Mouse (Mus musculus): ENCODE data around the gene Rslcan18. TPM values are rescaled to one million over a fixed set of nuclear protein-coding genes. Genes with fewer than 3 reads are reported as not detected.
A peak's percentile ranks its signal among the peaks of the same experiment; 100 is the strongest.

Gene Rslcan18
- polyA plus RNA-seq, 1 experiment from 2014 or later, result 0.46 TPM

DNA sequence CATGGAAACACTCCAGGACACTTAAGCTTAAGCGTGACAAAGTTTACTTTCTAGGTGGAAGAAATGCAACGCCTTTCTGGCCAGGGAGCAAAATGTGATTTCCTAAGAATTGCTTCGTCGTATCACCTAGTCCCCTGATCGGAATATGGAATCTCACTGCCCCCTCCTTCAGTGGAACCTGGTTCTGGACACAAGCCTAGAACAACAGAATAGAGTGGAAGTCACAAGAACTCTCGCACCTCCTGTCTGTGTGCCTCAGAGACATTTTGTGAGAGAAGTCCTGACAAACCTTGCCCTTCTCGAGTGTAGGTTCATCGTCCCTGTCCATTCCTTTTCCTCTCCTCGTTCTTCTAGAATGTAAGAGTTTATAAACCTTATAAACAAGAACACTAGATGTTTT lies 8.4 kb downstream of the Rslcan18 start:
- H3K27ac ChIP-seq (ENCODE audit: low read length), result peak overlapping the region; percentile 91
- H3K4me3 ChIP-seq (ENCODE audit: low read length), result peak overlapping the region; percentile 66
- WGBS, result 40% methylated on average over 9 of the region's 9 CpGs
- peaks cover 10% of the 10 kb centered on the region for H3K36me3 ChIP-seq (ENCODE audit: control insufficient read depth, insufficient read depth, low read length)
- H3K9me3 ChIP-seq (ENCODE audit: control insufficient read depth, low read length), result peaks cover 2% of the 10 kb centered on the region; the same call in 1 of the 2 replicates
- H3K9ac ChIP-seq (ENCODE audit: low read length), result peak overlapping the region; percentile 78
- H3K4me2 ChIP-seq (ENCODE audit: low read depth, low read length), result peak overlapping the region; percentile 63
- peaks cover 5% of the 10 kb centered on the region for H3K4me1 ChIP-seq (replicated peaks; ENCODE audit: control insufficient read depth, insufficient read depth, low read length)
- no peak for ATAC-seq (ENCODE audit: low read depth)
- no peaks in the 10 kb centered on the region for H3K27me3 ChIP-seq (ENCODE audit: control insufficient read depth, insufficient read depth, low read depth, low read length)

DNA sequence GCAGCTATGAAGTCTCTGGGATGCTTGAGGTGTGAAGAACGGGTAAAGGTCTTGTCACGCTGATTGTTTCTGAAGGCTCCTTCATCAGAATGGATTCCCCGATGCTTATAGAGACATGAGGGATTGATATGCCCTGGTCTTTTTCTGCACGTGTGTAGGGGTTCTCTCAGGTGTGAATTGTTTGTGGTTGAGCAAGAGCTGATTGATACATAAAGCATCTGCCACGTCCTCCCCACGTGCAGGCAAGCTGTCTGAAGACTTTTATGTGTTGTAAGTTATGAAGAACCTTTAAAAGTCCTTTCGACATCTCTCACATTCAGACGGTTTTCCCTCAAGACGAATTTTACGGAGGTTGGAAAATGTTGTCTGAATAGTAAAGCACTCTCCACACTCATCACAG lies 18.2 kb downstream of the Rslcan18 start, which contains the start of gene Zfp708:
Gene Zfp708 (minus strand): TSS at position 101 of the 400 bp plus-strand sequence.
- ATAC-seq (ENCODE audit: low read depth), result no peak
- 85% methylated on average over 10 of the region's 10 CpGs for WGBS

DNA sequence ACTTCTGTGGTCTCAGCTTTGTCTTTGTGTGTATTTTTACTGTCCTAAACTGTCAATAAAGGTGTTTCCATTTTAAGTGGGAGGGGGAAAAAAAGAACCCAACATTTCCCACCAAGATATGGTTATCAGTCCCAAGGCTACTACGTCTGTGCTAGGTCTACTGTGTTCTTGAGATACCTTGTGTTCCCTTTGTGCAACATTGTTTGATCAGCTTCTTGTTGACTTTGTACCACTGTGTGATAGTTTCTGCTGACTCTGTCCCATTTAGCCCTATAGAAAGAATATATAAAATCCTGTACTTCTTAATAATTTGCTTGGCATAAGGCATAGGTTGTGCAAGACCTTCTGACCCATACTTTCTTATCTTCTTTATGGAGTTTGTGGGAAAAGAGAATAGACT lies 25.9 kb downstream of the Rslcan18 start:
- no peaks in the 10 kb centered on the region for H3K4me1 ChIP-seq (replicated peaks; ENCODE audit: control insufficient read depth, insufficient read depth, low read length)
- no peak overlapping the region for H3K4me3 ChIP-seq (ENCODE audit: low read length)
- WGBS, result 71% methylated on average over 1 of the region's 1 CpGs
- H3K4me2 ChIP-seq (ENCODE audit: low read depth, low read length), result no peak overlapping the region
- no peaks in the 10 kb centered on the region for H3K27me3 ChIP-seq (ENCODE audit: control insufficient read depth, insufficient read depth, low read depth, low read length)
- H3K36me3 ChIP-seq (ENCODE audit: control insufficient read depth, insufficient read depth, low read length), result 0 out of 2 replicates have a peak, but pooled peaks cover 2% of the 10 kb centered on the region
- no peak overlapping the region for H3K9ac ChIP-seq (ENCODE audit: low read length)
- no peak for ATAC-seq (ENCODE audit: low read depth)
- no peak overlapping the region for H3K27ac ChIP-seq (ENCODE audit: low read length)
- no peaks in the 10 kb centered on the region for H3K9me3 ChIP-seq (ENCODE audit: control insufficient read depth, low read length)

More for the DNA sequence above, 18.2 kb downstream of the Rslcan18 start, which contains the start of gene Zfp708:
- H3K9me3 ChIP-seq (ENCODE audit: control insufficient read depth, low read length), result no peaks in the 10 kb centered on the region
- no peak within 1 kb of the TSS for H3K4me2 ChIP-seq (ENCODE audit: low read depth, low read length)
- no peak within 1 kb of the TSS for H3K9ac ChIP-seq (ENCODE audit: low read length)
- no peak within 1 kb of the TSS for H3K27ac ChIP-seq (ENCODE audit: low read length)
- H3K4me1 ChIP-seq (replicated peaks; ENCODE audit: control insufficient read depth, insufficient read depth, low read length), result no peaks in the 10 kb centered on the region
- H3K27me3 ChIP-seq (ENCODE audit: control insufficient read depth, insufficient read depth, low read depth, low read length), result no peaks in the 10 kb centered on the region
- H3K36me3 ChIP-seq (ENCODE audit: control insufficient read depth, insufficient read depth, low read length), result peaks cover 6% of the 10 kb centered on the region; the same call in 1 of the 2 replicates
- no peak within 1 kb of the TSS for H3K4me3 ChIP-seq (ENCODE audit: low read length)

DNA sequence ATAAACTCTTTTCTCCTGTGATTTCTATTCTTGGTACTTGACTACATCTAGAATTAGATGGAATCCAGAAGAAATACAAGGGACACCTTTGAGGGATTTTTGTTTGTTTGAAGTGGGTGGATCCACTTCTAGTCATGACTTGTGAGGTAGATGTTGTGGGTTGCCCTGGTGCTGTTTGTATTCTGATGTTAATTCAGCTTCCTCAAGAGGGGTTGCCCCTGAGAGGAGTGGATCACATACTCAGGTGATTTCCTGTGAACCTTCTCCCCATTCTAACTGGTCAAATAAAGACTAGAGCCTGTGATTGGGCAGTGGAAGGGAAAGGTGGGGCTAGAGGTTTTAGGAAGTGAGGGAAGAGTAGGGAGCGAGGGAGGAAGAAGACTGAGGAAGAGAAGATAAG lies 34.1 kb downstream of the Rslcan18 start:
- no peak for ATAC-seq (ENCODE audit: low read depth)
- Histone ChIP-seq H3K4me3 (ENCODE audit: low read length) (peak overlapping the region; percentile 72; the same call in 1 of the 2 replicates), H3K36me3 (ENCODE audit: control insufficient read depth, insufficient read depth, low read length) (peaks cover 4% of the 10 kb centered on the region; the same call in 1 of the 2 replicates), H3K4me1 (replicated peaks; ENCODE audit: control insufficient read depth, insufficient read depth, low read length) (peaks cover 3% of the 10 kb centered on the region; the same call in 1 of the 2 replicates), H3K9ac (ENCODE audit: low read length) (peak overlapping the region; percentile 76), H3K27me3 (ENCODE audit: control insufficient read depth, insufficient read depth, low read depth, low read length) (no peaks in the 10 kb centered on the region), H3K27ac (ENCODE audit: low read length) (peak overlapping the region; percentile 95; the same call in 1 of the 2 replicates), H3K4me2 (ENCODE audit: low read depth, low read length) (peak overlapping the region; percentile 78), H3K9me3 (ENCODE audit: control insufficient read depth, low read length) (no peaks in the 10 kb centered on the region)
- WGBS, result 67% methylated on average over 1 of the region's 1 CpGs

DNA sequence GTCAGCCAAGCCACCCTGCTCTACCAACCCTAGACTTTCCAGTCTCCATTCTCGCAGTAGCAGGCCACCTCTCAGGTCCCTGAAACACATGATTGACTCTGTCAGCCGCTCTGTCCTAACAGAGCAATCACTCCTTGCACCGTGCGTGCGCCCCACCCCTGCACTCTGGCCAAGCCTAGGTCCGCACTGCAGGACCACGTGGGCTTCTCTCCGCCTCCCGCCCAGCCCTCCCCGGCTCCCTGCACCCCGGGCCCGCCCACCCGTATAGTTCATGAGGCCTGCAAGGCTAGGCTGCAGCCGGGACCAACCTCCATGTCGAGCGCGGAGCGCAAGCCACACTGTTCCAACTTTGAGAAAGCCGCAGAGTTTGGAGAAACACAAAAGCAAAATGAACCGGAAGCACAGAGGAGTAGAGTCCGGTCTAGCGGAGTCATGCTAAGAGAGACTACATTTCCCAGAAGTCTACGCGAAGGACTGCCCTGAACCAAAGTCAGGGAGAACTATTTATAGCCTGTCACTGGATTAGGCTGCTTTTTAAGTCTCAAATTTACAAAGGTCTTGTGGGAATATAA lies 34.8 kb downstream of the Rslcan18 start:
- Histone ChIP-seq H3K9ac (ENCODE audit: low read length) (peak overlapping the region; percentile 76), H3K36me3 (ENCODE audit: control insufficient read depth, insufficient read depth, low read length) (peaks cover 6% of the 10 kb centered on the region; the same call in 1 of the 2 replicates), H3K4me2 (ENCODE audit: low read depth, low read length) (peak overlapping the region; percentile 78), H3K27ac (ENCODE audit: low read length) (peak overlapping the region; percentile 95), H3K4me1 (replicated peaks; ENCODE audit: control insufficient read depth, insufficient read depth, low read length) (peaks cover 3% of the 10 kb centered on the region; the same call in 1 of the 2 replicates), H3K9me3 (ENCODE audit: control insufficient read depth, low read length) (no peaks in the 10 kb centered on the region), H3K4me3 (ENCODE audit: low read length) (peak overlapping the region; percentile 72), H3K27me3 (ENCODE audit: control insufficient read depth, insufficient read depth, low read depth, low read length) (no peaks in the 10 kb centered on the region)
- peak; percentile 99 for ATAC-seq (ENCODE audit: low read depth)
- under 1% methylated on average over 24 of the region's 24 CpGs for WGBS

DNA sequence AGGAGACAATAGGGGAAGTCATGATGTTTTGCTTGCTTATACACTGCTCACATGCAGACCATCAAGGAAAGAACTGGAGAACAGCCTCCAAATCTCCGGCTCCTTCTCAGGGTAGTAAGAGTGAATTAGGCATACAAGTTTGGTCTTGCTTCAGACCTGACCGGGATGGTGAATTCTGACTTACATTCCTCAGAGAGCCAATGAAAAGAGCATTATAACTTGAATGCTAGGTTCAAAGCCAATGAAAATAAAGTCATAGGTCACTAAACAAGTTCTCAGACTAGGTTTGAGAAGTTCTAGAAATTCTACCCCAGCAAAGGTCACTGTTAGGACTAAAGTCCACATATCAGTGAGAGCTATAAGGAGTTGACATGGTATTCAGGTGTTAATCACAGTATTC lies 38.8 kb downstream of the Rslcan18 start:
- no peak for ATAC-seq (ENCODE audit: low read depth)
- WGBS, result 95% methylated on average over 2 of the region's 2 CpGs
- Histone ChIP-seq H3K27ac (ENCODE audit: low read length) (no peak overlapping the region), H3K9ac (ENCODE audit: low read length) (no peak overlapping the region), H3K4me1 (replicated peaks; ENCODE audit: control insufficient read depth, insufficient read depth, low read length) (peaks cover 3% of the 10 kb centered on the region; the same call in 1 of the 2 replicates), H3K27me3 (ENCODE audit: control insufficient read depth, insufficient read depth, low read depth, low read length) (no peaks in the 10 kb centered on the region), H3K36me3 (ENCODE audit: control insufficient read depth, insufficient read depth, low read length) (peaks cover 26% of the 10 kb centered on the region), H3K9me3 (ENCODE audit: control insufficient read depth, low read length) (0 out of 2 replicates have a peak, but pooled peaks cover 5% of the 10 kb centered on the region), H3K4me2 (ENCODE audit: low read depth, low read length) (no peak overlapping the region), H3K4me3 (ENCODE audit: low read length) (no peak overlapping the region)

DNA sequence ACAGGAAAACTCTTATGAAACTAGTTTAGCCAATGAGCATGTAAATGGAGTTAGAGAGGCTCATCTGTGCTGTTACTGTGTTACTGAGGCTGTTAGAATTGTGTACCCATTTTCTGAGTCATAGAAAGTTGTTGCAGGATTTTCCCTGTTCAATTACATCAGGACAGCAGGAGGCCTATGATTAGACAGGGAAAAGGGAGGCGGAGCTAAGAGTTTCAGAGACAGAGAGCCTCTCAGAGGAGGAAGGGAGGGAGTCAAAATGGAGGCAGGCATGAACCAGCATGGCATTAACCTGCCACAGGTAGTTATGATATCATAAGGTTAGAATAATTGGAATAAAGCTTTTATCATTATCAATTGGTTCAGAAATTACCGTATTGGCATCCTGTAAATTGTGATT lies 43.3 kb downstream of the Rslcan18 start:
- H3K4me1 ChIP-seq (replicated peaks; ENCODE audit: control insufficient read depth, insufficient read depth, low read length), result no peaks in the 10 kb centered on the region
- no peaks in the 10 kb centered on the region for H3K27me3 ChIP-seq (ENCODE audit: control insufficient read depth, insufficient read depth, low read depth, low read length)
- 94% methylated on average over 2 of the region's 2 CpGs for WGBS
- no peak overlapping the region for H3K9ac ChIP-seq (ENCODE audit: low read length)
- no peak overlapping the region for H3K4me2 ChIP-seq (ENCODE audit: low read depth, low read length)
- no peak overlapping the region for H3K27ac ChIP-seq (ENCODE audit: low read length)
- H3K9me3 ChIP-seq (ENCODE audit: control insufficient read depth, low read length), result peaks cover 17% of the 10 kb centered on the region
- H3K36me3 ChIP-seq (ENCODE audit: control insufficient read depth, insufficient read depth, low read length), result peaks cover 49% of the 10 kb centered on the region
- ATAC-seq (ENCODE audit: low read depth), result no peak
- no peak overlapping the region for H3K4me3 ChIP-seq (ENCODE audit: low read length)

DNA sequence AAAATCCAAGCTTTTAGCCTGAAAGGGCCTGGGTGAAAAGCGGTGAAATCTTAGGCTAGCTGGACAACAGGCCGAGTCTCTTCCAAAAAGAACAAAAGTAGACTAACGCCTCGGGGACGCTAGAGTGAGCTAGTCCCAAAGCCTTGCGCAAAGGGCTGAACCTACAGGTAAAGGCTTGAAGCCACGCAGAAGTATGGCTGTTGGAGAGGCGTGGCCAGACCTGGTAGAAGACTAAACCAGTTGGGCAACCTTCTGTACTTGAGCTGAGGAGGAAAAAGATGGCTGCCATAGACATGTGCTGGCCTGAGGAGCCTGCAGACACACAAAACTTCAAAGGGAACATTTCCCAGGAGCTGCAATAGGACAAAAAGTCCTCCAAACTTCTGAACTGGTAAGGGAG lies 50.7 kb downstream of the Rslcan18 start:
- no peak overlapping the region for H3K27ac ChIP-seq (ENCODE audit: low read length)
- H3K9ac ChIP-seq (ENCODE audit: low read length), result no peak overlapping the region
- no peak for ATAC-seq (ENCODE audit: low read depth)
- peaks cover 6% of the 10 kb centered on the region for H3K9me3 ChIP-seq (ENCODE audit: control insufficient read depth, low read length)
- no peaks in the 10 kb centered on the region for H3K4me1 ChIP-seq (replicated peaks; ENCODE audit: control insufficient read depth, insufficient read depth, low read length)
- 88% methylated on average over 8 of the region's 8 CpGs for WGBS
- no peak overlapping the region for H3K4me3 ChIP-seq (ENCODE audit: low read length)
- H3K4me2 ChIP-seq (ENCODE audit: low read depth, low read length), result no peak overlapping the region
- H3K36me3 ChIP-seq (ENCODE audit: control insufficient read depth, insufficient read depth, low read length), result peaks cover 14% of the 10 kb centered on the region
- H3K27me3 ChIP-seq (ENCODE audit: control insufficient read depth, insufficient read depth, low read depth, low read length), result no peaks in the 10 kb centered on the region

DNA sequence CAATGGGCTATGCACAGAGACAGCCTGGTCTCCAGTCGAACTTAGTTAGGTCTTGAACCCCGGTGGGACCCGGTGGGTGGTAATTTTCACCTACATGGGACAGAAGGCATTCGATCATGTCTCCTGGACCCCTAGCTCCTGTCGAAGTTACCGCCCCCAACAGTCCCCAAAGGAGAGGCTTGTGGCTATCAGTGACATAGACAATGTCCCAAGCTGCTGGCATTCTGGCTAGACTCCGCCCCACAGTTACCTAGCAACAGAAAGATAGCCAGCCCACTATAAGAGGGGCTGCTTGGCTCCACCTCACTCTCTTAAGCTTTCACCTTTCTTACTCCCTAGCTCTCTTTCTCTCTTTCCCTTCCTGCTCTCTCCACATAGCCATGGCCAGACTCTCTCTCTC lies 53.6 kb downstream of the Rslcan18 start:
- no peak overlapping the region for H3K4me3 ChIP-seq (ENCODE audit: low read length)
- no peak overlapping the region for H3K4me2 ChIP-seq (ENCODE audit: low read depth, low read length)
- no peaks in the 10 kb centered on the region for H3K27me3 ChIP-seq (ENCODE audit: control insufficient read depth, insufficient read depth, low read depth, low read length)
- peaks cover 3% of the 10 kb centered on the region; the same call in 1 of the 2 replicates for H3K4me1 ChIP-seq (replicated peaks; ENCODE audit: control insufficient read depth, insufficient read depth, low read length)
- H3K9me3 ChIP-seq (ENCODE audit: control insufficient read depth, low read length), result no peaks in the 10 kb centered on the region
- H3K36me3 ChIP-seq (ENCODE audit: control insufficient read depth, insufficient read depth, low read length), result no peaks in the 10 kb centered on the region
- H3K27ac ChIP-seq (ENCODE audit: low read length), result no peak overlapping the region
- WGBS, result 42% methylated on average over 7 of the region's 7 CpGs
- no peak for ATAC-seq (ENCODE audit: low read depth)
- H3K9ac ChIP-seq (ENCODE audit: low read length), result no peak overlapping the region

Data from lung, embryonic 16.5 days (tissue).